Mouse (Mus musculus): ENCODE measurements at regions not wholly inside any gene's neighbourhood (a gene's known extent, or its start where the extent isn't known, plus 50 kb on each side); places are given as distances from the start of the nearest gene placed in this dataset.

GRCm38 (mm10) chr14:58999106-58999778, 143.5 kb downstream of the 1700129C05Rik start:
- TF ChIP-seq CTCF (IDR thresholded peaks at IDR 0.05; ENCODE audit: low read depth) (no peak), EP300 (IDR thresholded peaks at IDR 0.05; ENCODE audit: low read depth) (no peak)
- no peak overlapping the region for H3K9ac ChIP-seq (replicated peaks)
- H3K4me1 ChIP-seq (replicated peaks; ENCODE audit: control insufficient read depth in 2 of 2, insufficient read depth in 2 of 2, low read length in 1 of 2): no peaks in the 10 kb centered on the region
- H3K4me2 ChIP-seq (ENCODE audit: low read depth): no peak overlapping the region
- no peak overlapping the region for H3K4me3 ChIP-seq (ENCODE audit: insufficient read depth in 1 of 2, low read depth in 2 of 2, low read length in 2 of 2)
- ATAC-seq (ENCODE audit: insufficient read depth) (no peak), DNase-seq (ENCODE audit: low read depth in 3 of 3, low spot score in 3 of 3) (no peak)
- 55% methylated on average over 5 of the region's 5 CpGs for WGBS (ENCODE audit: insufficient replicate concordance)
- H3K9me3 ChIP-seq (ENCODE audit: control insufficient read depth, low read length): no peaks in the 10 kb centered on the region
- no peaks in the 10 kb centered on the region for H3K36me3 ChIP-seq (replicated peaks; ENCODE audit: control insufficient read depth, insufficient read depth, low read depth)
- no peaks in the 10 kb centered on the region for H3K27me3 ChIP-seq (ENCODE audit: control insufficient read depth, insufficient read depth, low read length)
- H3K27ac ChIP-seq: no peak overlapping the region

GRCm38 (mm10) chr14:58994994-58995393, 147.7 kb downstream of the 1700129C05Rik start:
- DNase-seq (ENCODE audit: low read depth in 3 of 3, low spot score in 3 of 3): no peak
- no peaks in the 10 kb centered on the region for H3K9me3 ChIP-seq (ENCODE audit: control insufficient read depth, low read length)
- H3K36me3 ChIP-seq (replicated peaks; ENCODE audit: control insufficient read depth, insufficient read depth, low read depth): no peaks in the 10 kb centered on the region
- H3K4me3 ChIP-seq (ENCODE audit: insufficient read depth in 1 of 2, low read depth in 2 of 2, low read length in 2 of 2): no peak overlapping the region
- no peak for ATAC-seq (ENCODE audit: insufficient read depth)
- H3K9ac ChIP-seq (replicated peaks): no peak overlapping the region
- H3K4me2 ChIP-seq (ENCODE audit: low read depth): no peak overlapping the region
- H3K27me3 ChIP-seq (ENCODE audit: control insufficient read depth, insufficient read depth, low read length): no peaks in the 10 kb centered on the region
- TF ChIP-seq CTCF (IDR thresholded peaks at IDR 0.05; ENCODE audit: low read depth) (no peak), EP300 (IDR thresholded peaks at IDR 0.05; ENCODE audit: low read depth) (no peak)
- H3K27ac ChIP-seq: no peak overlapping the region
- 71% methylated on average over 6 of the region's 6 CpGs for WGBS (ENCODE audit: insufficient replicate concordance)
- no peaks in the 10 kb centered on the region for H3K4me1 ChIP-seq (replicated peaks; ENCODE audit: control insufficient read depth in 2 of 2, insufficient read depth in 2 of 2, low read length in 1 of 2)

GRCm38 (mm10) chr14:58989644-58990217, 153.0 kb downstream of the 1700129C05Rik start:
- no peak overlapping the region for H3K4me3 ChIP-seq (ENCODE audit: insufficient read depth in 1 of 2, low read depth in 2 of 2, low read length in 2 of 2)
- DNase-seq (ENCODE audit: low read depth in 3 of 3, low spot score in 3 of 3) (no peak), ATAC-seq (ENCODE audit: insufficient read depth) (no peak)
- H3K27ac ChIP-seq: no peak overlapping the region
- TF ChIP-seq EP300 (IDR thresholded peaks at IDR 0.05; ENCODE audit: low read depth): no peak
- no peak for TF ChIP-seq CTCF (IDR thresholded peaks at IDR 0.05; ENCODE audit: low read depth)
- H3K9ac ChIP-seq (replicated peaks): no peak overlapping the region
- no peaks in the 10 kb centered on the region for H3K9me3 ChIP-seq (ENCODE audit: control insufficient read depth, low read length)
- no peak overlapping the region for H3K4me2 ChIP-seq (ENCODE audit: low read depth)
- no peaks in the 10 kb centered on the region for H3K36me3 ChIP-seq (replicated peaks; ENCODE audit: control insufficient read depth, insufficient read depth, low read depth)
- WGBS (ENCODE audit: insufficient replicate concordance): 69% methylated on average over 5 of the region's 5 CpGs
- no peaks in the 10 kb centered on the region for H3K4me1 ChIP-seq (replicated peaks; ENCODE audit: control insufficient read depth in 2 of 2, insufficient read depth in 2 of 2, low read length in 1 of 2)
- no peaks in the 10 kb centered on the region for H3K27me3 ChIP-seq (ENCODE audit: control insufficient read depth, insufficient read depth, low read length)

- DNase-seq (ENCODE audit: low read depth in 3 of 3, low spot score in 3 of 3) (no peak), ATAC-seq (ENCODE audit: insufficient read depth) (no peak)
- H3K4me1 ChIP-seq (replicated peaks; ENCODE audit: control insufficient read depth in 2 of 2, insufficient read depth in 2 of 2, low read length in 1 of 2): no peaks in the 10 kb centered on the region
- TF ChIP-seq CTCF (IDR thresholded peaks at IDR 0.05; ENCODE audit: low read depth): no peak
- no peak for TF ChIP-seq EP300 (IDR thresholded peaks at IDR 0.05; ENCODE audit: low read depth)
- no peak overlapping the region for H3K9ac ChIP-seq (replicated peaks)
- H3K4me2 ChIP-seq (ENCODE audit: low read depth): no peak overlapping the region
- H3K27me3 ChIP-seq (ENCODE audit: control insufficient read depth, insufficient read depth, low read length): no peaks in the 10 kb centered on the region
- H3K36me3 ChIP-seq (replicated peaks; ENCODE audit: control insufficient read depth, insufficient read depth, low read depth): no peaks in the 10 kb centered on the region
- no peak overlapping the region for H3K27ac ChIP-seq
- 57% methylated on average over 8 of the region's 8 CpGs for WGBS (ENCODE audit: insufficient replicate concordance)
- H3K4me3 ChIP-seq (ENCODE audit: insufficient read depth in 1 of 2, low read depth in 2 of 2, low read length in 2 of 2): no peak overlapping the region
- no peaks in the 10 kb centered on the region for H3K9me3 ChIP-seq (ENCODE audit: control insufficient read depth, low read length)
Measured at GRCm38 (mm10) chr14:58987688-58988087, 155.0 kb downstream of the 1700129C05Rik start.

GRCm38 (mm10) chr14:58985838-58986237, 156.9 kb downstream of the 1700129C05Rik start:
- H3K27me3 ChIP-seq (ENCODE audit: control insufficient read depth, insufficient read depth, low read length): no peaks in the 10 kb centered on the region
- H3K9ac ChIP-seq (replicated peaks): no peak overlapping the region
- ATAC-seq (ENCODE audit: insufficient read depth) (no peak), DNase-seq (ENCODE audit: low read depth in 3 of 3, low spot score in 3 of 3) (no peak)
- H3K4me1 ChIP-seq (replicated peaks; ENCODE audit: control insufficient read depth in 2 of 2, insufficient read depth in 2 of 2, low read length in 1 of 2): no peaks in the 10 kb centered on the region
- 71% methylated on average over 5 of the region's 5 CpGs for WGBS (ENCODE audit: insufficient replicate concordance)
- H3K27ac ChIP-seq: no peak overlapping the region
- no peaks in the 10 kb centered on the region for H3K9me3 ChIP-seq (ENCODE audit: control insufficient read depth, low read length)
- no peaks in the 10 kb centered on the region for H3K36me3 ChIP-seq (replicated peaks; ENCODE audit: control insufficient read depth, insufficient read depth, low read depth)
- H3K4me2 ChIP-seq (ENCODE audit: low read depth): no peak overlapping the region
- no peak for TF ChIP-seq CTCF (IDR thresholded peaks at IDR 0.05; ENCODE audit: low read depth)
- no peak for TF ChIP-seq EP300 (IDR thresholded peaks at IDR 0.05; ENCODE audit: low read depth)
- no peak overlapping the region for H3K4me3 ChIP-seq (ENCODE audit: insufficient read depth in 1 of 2, low read depth in 2 of 2, low read length in 2 of 2)
